Mouse (Mus musculus): ENCODE measurements around the gene Nsrp1. TPM values are rescaled to one million over a fixed set of nuclear protein-coding genes. Genes with fewer than 3 reads are reported as not detected.

Nsrp1 gene
- total RNA-seq, 2 experiments from 2014 or later = 17.7 to 31.1 TPM

Other genes starting within 250 kb of the Nsrp1 start
- gene Cpd, start 231.4 kb downstream of the Nsrp1 start, total RNA-seq (2015) = 28.3 and 29.5 TPM in 2 replicates
- gene Cpd, start 231.4 kb downstream of the Nsrp1 start, total RNA-seq (2017) = 18.8 and 18.9 TPM in 2 replicates
- not detected in 2 replicates for gene Tmigd1, start 176.3 kb downstream of the Nsrp1 start, total RNA-seq (2015)
- not detected in 2 replicates for gene Tmigd1, start 176.3 kb downstream of the Nsrp1 start, total RNA-seq (2017)
- 63.5 and 71.3 TPM in 2 replicates for gene Blmh, start 153.6 kb downstream of the Nsrp1 start, total RNA-seq (2015)
- gene Blmh, start 153.6 kb downstream of the Nsrp1 start, total RNA-seq (2017) = 196 and 216 TPM in 2 replicates
- not detected in 2 replicates for gene Slc6a4, start 79.8 kb downstream of the Nsrp1 start, total RNA-seq (2015)
- not detected in 2 replicates for gene Slc6a4, start 79.8 kb downstream of the Nsrp1 start, total RNA-seq (2017)
- 0.54 and 1.3 TPM in 2 replicates for gene Efcab5, start 110.5 kb upstream of the Nsrp1 start, total RNA-seq (2015)
- 0.46 and 1.8 TPM in 2 replicates for gene Efcab5, start 110.5 kb upstream of the Nsrp1 start, total RNA-seq (2017)
- gene Ssh2, start 137.9 kb upstream of the Nsrp1 start, total RNA-seq (2015) = 25.5 and 26.6 TPM in 2 replicates
- gene Ssh2, start 137.9 kb upstream of the Nsrp1 start, total RNA-seq (2017) = 14.7 and 20.9 TPM in 2 replicates

Data from megakaryocyte progenitor cell, adult 5-6 weeks (primary cell).